Mouse (Mus musculus): Measurements from ENCODE around the gene Bnip1.

Gene Bnip1

DNA sequence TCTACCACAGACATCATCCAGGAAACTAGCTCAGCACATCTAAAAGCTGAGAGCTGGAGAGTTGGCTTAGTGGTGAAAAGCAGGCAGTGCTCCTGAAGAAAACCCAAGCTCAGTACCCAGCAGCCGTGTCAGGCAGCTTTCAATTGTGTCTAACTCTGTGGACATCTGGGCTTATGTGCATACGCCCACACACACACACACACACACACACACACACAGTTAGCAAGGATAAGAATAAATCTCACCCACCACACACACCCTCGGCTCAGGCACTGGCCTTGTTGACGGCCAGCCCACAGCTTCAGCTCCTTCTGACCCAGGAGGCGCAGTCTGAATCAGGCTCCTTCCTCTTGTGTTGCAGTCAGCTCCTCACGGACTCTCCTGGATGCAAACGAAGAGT is 10.7 kb downstream of the Bnip1 start:
- in situ Hi-C loops (cut with MboI; ENCODE audit: low pct_unique_long_range_greater_than_20kb in 1 of 2, low sequenced_read_pairs in 2 of 2, unreplicated experiment in 1 of 2) = no loop called here

DNA sequence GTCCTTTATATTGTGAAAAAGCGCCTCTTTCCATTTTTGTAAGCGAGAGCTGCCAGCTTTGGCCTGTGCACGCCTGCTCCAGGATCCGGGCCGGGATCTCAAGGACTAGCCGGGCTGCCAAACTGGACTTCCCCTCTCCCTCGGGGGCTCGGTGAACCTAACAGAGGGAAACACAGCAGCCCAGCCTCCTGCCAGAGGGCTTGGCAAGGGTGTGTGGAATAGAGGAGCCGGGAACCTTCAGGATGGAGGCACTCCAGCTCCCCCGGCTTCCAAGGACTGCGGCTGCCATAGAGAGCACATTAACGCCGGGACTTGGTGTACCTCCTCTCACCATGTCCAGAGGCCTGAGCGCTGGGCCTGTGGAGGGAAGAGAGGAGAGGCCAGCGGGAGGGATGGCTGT is 11.2 kb downstream of the Bnip1 start:
- in situ Hi-C loops (cut with MboI; ENCODE audit: low pct_unique_long_range_greater_than_20kb in 1 of 2, low sequenced_read_pairs in 2 of 2, unreplicated experiment in 1 of 2) = no loop called here

DNA sequence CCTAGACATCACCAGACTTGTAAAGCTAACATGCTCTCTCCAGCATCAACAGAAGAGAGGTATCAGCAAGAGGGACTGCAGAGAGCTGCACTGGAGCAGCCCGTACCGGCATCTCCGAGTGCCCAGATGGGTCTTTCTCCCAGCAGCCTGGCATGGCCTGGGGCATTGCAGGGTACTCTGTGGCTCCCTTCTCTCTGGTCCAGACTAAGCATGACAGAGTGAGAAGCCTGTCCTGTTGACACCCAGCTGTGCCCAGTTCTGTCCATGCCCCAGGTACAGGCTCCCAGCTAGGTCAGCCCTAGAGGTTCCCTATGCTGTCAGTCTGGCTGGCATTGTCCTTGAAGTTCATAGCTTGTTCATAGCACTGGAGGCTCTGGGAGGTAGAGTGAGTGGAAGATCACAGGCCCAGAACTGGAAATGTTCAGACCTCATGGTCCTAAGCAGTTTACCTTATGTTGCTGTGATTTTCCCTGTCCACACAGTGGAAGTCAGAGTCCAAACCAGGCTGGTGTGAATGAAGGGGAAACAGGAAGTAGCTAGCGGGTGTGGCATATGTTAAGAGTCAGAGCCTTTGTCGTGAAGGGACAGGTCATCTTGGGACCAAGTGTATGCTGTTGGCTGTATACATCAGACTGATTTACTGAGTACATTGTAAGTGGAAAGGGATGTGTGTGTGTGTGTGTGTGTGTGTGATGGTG is 12.4 kb downstream of the Bnip1 start:
- in situ Hi-C loops (cut with MboI; ENCODE audit: low pct_unique_long_range_greater_than_20kb in 1 of 2, low sequenced_read_pairs in 2 of 2, unreplicated experiment in 1 of 2) = no loop called here

DNA sequence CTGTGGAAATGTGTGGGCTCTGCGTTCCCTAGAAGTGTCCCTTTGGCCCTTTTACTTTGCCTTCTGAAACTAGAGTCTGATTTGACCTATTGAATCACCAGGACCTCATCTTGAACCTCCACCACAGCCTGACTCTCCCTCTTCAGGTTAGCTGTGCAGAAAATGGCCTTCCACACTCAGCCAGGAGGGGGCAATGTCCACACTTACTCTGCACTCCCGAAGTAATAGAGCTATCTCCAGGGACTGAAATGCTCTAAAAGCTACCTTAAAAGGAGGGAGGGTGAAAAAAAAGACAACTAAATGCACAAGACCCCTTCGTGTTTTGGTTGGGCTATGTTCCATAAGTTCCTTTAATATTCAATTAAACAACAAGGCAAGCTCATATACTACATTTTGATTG is 13.9 kb downstream of the Bnip1 start:
- in situ Hi-C loops (cut with MboI; ENCODE audit: low pct_unique_long_range_greater_than_20kb in 1 of 2, low sequenced_read_pairs in 2 of 2, unreplicated experiment in 1 of 2) = loop anchor here in 1 of 2 experiments (5.0 kb wide), 1 partner anchor 88 kb away; no protein-coding TSS in a partner anchor

DNA sequence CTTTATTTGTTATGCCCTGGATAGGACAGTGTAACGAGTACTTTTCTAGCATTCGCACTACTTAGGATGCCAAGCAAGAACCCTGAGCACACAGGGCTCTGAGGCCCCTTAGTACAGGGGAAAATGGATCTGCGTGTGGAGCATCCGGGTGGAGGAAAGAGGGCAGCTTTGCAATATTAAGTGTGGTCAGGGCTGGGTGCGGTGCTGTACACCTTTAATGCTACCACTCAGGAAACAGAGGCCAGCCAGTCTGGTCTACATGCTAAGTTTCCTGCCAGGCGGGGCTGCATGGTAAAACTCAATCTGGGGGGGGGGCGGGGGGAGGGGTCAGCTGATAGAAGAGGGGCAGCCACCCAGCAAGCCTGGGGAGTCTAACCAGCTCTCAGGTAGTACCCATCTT is 14.5 kb downstream of the Bnip1 start:
- in situ Hi-C loops (cut with MboI; ENCODE audit: low pct_unique_long_range_greater_than_20kb in 1 of 2, low sequenced_read_pairs in 2 of 2, unreplicated experiment in 1 of 2) = loop anchor here in 1 of 2 experiments (5.0 kb wide), 1 partner anchor 87 kb away; no protein-coding TSS in a partner anchor

DNA sequence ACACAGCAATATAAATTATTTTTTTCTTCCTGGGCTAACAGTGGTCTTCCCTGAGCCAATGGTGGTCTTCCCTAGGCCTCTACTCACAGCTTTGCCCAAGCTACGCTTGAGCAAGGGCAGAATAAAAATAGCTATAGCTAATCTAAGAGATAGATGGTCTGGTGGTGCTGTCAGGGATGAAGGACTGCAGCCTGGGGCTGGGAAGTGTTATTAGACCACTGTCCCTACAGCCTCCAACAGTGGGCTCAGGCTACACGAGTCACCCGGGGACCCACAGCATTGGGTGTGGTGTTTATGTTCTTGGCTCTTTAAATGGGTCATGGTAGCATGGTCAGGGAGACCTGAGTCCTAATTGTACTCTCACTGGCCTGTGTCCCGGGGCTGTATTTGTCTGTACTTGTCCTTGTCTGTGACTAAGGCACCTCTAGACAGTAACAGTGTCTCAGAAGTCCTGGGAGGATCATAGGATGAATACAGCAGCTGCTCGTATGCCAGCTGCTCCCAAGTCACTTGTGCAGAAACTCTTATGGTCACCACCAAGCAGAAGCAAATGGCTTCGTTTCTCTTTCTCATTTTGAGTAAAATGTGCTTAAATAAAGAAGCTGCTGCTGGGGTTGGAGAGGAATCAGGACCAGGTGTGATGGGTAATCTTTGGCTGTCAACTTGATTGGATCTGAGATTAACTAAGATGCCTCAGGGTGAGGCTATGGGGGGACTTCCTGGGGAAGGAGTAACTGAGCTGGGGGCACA is 16.7 kb downstream of the Bnip1 start:
- in situ Hi-C loops (cut with MboI; ENCODE audit: low pct_unique_long_range_greater_than_20kb in 1 of 2, low sequenced_read_pairs in 2 of 2, unreplicated experiment in 1 of 2) = loop anchor here in 1 of 2 experiments (5.0 kb wide), 1 partner anchor 85 kb away; no protein-coding TSS in a partner anchor

DNA sequence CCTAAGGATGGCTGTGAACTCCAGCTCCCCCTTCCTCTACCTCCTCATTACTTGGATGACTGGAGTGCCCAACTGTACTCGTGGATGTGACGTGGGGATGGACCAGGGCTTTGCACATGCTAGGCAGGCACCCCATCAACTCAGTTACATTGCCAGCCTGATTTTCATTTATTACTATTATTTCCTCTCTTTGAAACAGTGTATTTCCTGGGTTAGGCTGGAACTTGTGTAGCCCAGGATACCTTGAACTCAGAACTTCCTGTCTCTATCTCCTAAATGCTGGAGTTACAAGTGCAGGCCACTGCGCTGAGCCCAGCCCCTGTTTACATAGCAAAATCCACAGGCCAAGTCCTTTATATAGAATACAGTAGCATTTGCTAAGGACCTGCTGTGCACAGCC is 22.0 kb downstream of the Bnip1 start:
- in situ Hi-C loops (cut with MboI; ENCODE audit: low pct_unique_long_range_greater_than_20kb in 1 of 2, low sequenced_read_pairs in 2 of 2, unreplicated experiment in 1 of 2) = no loop called here

DNA sequence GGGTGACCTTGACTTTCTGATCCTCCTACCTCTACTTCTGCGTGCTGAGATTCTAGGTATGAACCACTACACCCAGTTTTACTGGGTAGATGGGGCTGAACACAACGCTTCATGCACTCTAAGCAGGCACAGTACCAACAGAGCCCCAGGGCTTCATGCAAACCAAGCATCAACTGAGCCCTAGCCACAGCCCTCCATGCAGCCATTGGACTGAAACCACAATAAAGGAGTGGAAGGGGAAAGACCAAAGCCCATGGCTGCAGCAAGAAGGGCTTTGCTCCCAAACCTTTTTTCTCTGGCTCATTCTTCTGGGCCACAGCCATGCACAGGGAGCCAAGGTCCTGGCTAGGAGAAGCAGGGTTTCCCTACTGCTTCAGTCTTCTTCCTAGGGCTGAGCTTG is 31.7 kb downstream of the Bnip1 start:
- in situ Hi-C loops (cut with MboI; ENCODE audit: low pct_unique_long_range_greater_than_20kb in 1 of 2, low sequenced_read_pairs in 2 of 2, unreplicated experiment in 1 of 2) = loop anchor here in 1 of 2 experiments (10.0 kb wide), 1 partner anchor 62 kb away; no protein-coding TSS in a partner anchor

DNA sequence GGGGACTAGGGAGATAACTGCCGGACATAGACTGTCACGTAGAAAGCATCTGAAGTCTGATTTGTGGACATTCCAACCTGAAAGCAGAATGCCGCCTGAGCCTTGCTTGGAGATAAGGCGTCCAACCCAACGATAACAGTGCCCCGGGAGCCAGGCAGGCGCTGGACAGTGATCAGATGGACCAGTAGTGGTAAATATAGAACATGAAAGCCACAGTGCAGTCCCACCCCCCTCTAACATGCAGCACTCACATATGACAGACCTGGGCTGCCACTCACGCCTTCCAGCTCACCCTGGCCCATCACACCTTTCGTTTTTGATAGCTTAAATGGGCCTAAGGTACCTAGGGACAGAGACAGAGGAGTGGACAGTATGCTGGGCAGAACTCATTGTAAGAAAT is 32.6 kb downstream of the Bnip1 start:
- in situ Hi-C loops (cut with MboI; ENCODE audit: low pct_unique_long_range_greater_than_20kb in 1 of 2, low sequenced_read_pairs in 2 of 2, unreplicated experiment in 1 of 2) = loop anchor here in 1 of 2 experiments (10.0 kb wide), 1 partner anchor 61 kb away; no protein-coding TSS in a partner anchor

DNA sequence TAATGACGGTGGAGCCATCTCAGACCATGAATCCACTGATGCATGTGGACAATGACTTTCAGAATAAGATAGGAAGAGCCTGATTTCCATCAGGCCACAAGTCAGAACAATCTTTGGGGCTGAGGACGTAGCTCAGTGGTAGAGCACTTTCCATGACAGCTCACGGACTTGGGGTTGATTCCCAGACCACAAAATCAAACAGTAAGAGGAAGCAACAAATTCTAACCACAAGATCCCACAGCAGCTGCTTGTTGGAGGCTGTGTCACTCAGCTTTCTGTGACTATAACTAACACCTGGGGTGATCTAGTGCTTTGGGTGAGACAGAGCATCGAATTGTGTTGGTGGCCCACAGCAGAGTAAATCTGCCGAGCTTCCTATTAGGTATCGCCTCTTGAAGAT is 35.9 kb downstream of the Bnip1 start:
- in situ Hi-C loops (cut with MboI; ENCODE audit: low pct_unique_long_range_greater_than_20kb in 1 of 2, low sequenced_read_pairs in 2 of 2, unreplicated experiment in 1 of 2) = loop anchor here in 1 of 2 experiments (10.0 kb wide), 1 partner anchor 58 kb away; no protein-coding TSS in a partner anchor

DNA sequence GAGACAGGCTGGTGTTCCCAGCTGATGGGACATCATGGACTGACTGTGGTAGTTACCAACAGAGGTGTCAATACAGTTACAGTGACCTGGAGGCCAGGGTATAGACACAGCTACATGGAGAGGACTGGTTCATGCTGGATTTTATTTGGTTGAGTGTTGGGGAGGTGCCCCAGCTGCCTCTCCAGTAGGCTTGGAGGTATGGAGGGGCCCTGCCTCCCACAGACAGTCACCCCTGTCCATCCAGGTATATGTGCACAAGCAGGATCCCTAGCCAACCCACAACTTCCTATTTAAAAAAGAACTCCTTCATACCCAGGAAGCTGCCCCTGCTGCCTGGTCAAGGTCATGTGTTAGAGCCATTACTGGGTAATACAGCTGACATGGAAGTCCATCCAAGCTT is 36.9 kb downstream of the Bnip1 start:
- in situ Hi-C loops (cut with MboI; ENCODE audit: low pct_unique_long_range_greater_than_20kb in 1 of 2, low sequenced_read_pairs in 2 of 2, unreplicated experiment in 1 of 2) = loop anchor here in 1 of 2 experiments (10.0 kb wide), 1 partner anchor 57 kb away; no protein-coding TSS in a partner anchor

DNA sequence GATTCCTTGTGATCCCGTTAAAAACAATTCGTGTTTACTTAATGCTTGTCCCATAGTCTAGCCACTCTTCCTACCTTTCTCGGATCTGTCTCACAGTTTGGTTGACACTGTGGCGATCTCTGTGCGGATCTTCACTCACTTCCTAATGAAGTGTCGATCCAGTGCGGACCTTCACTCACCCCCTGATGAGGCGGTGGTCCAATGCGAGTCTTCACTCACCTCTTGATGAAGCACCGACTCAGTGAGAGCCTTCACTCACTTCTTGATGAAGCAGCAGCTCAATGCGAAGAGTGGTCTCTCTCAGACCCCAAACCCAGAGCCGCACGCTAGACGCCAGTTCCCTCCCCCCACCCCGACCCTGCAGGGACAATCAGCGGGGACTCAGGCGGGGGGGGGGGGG is 45.3 kb downstream of the Bnip1 start:
- in situ Hi-C loops (cut with MboI; ENCODE audit: low pct_unique_long_range_greater_than_20kb in 1 of 2, low sequenced_read_pairs in 2 of 2, unreplicated experiment in 1 of 2) = loop anchor here (25.0 kb wide), 1 partner anchor 686 kb away; the partner anchor contains the start of gene Grm4 (in 2 of the 2)

DNA sequence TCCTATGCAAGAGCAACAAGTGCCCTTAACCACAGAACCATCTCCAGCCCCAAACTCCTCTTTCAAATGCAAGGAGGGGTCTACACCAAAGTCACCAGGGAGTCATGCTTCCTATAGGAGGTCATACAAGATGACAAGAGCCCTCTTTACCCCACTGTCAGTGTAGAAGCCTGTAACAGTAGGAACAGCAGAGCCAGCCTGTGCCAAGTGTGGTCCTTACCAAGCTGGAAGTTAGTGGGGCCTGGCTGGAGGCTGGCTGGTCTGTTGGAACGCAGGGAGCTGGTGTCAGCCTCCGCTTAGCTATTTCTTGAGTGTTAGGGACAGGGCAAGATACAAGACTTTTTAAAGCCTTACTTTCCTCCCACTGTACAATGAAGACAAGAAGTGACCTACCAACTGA is 52.9 kb downstream of the Bnip1 start:
- in situ Hi-C loops (cut with MboI; ENCODE audit: low pct_unique_long_range_greater_than_20kb in 1 of 2, low sequenced_read_pairs in 2 of 2, unreplicated experiment in 1 of 2) = loop anchor here (25.0 kb wide), 1 partner anchor 678 kb away; the partner anchor contains the start of gene Grm4 (in 2 of the 2)

DNA sequence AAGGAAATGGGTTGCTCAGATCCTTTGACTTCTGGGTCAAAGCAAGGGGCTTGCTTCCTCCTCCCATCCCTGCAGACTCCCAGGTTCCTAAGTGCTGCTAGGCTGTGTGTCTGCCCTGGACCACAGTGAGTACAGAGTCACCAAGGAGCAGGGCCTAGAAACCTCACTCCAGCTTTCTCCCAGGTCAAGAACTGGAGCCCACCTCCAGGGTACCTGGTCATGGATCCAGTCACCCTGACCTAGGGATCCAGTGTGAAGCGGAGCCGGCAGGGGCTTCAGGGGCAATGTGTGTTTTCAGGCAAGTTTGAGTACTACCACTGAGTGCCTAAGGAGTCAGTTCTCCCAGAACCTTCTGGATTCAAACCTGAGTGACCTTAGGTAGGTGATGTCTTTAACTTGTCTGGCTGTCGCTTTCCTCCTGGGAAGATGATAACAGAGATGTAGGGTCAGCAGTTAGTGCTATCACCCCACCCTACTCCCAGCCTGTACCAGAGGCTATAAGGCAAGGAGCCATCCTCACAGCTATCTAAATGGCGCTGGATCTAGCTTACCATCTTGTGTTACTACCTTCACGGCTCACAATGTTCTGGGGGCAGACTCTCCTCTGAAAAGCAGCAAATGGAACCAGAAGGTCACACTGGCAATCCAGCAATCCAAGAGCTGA is 53.6 kb downstream of the Bnip1 start:
- in situ Hi-C loops (cut with MboI; ENCODE audit: low pct_unique_long_range_greater_than_20kb in 1 of 2, low sequenced_read_pairs in 2 of 2, unreplicated experiment in 1 of 2) = loop anchor here (25.0 kb wide), 1 partner anchor 678 kb away; the partner anchor contains the start of gene Grm4 (in 2 of the 2)

DNA sequence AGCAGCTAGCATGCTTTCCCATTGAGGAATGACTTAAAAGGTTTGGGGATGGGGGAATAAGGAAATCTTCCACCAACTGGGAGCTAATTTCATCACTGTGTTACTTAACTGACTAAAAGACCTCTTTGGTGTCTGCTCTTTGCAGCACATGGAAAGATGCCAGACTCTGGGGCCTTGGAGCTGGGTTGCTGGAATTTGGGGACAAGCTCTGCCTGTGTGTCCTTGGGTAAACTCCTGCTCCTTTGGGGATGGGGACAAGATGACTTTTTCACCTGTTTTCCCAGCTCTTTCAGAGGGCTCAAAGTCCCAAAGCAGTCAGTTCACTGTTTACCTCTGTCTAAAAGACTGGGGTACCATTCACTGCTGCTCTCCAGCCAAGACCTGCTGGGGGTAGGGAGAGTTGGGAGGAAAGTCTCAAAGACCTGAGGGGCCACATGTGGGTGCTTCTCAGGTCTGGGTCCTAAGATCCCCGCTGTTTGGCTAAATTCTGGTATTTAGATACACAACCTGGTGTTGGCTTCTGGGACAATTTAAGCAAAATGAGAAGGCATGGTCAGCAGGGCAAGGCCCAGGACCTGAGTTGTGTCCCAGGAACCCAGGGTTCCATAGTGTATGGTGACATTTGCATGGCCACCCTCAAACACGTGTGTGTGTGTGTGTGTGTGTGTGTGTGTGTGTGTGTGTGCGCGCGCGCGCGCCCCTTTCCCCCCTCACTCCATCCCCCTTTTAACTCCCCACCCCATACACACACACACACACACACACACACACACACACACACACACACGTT is 54.3 kb downstream of the Bnip1 start:
- in situ Hi-C loops (cut with MboI; ENCODE audit: low pct_unique_long_range_greater_than_20kb in 1 of 2, low sequenced_read_pairs in 2 of 2, unreplicated experiment in 1 of 2) = loop anchor here (25.0 kb wide), 1 partner anchor 677 kb away; the partner anchor contains the start of gene Grm4 (in 2 of the 2)

DNA sequence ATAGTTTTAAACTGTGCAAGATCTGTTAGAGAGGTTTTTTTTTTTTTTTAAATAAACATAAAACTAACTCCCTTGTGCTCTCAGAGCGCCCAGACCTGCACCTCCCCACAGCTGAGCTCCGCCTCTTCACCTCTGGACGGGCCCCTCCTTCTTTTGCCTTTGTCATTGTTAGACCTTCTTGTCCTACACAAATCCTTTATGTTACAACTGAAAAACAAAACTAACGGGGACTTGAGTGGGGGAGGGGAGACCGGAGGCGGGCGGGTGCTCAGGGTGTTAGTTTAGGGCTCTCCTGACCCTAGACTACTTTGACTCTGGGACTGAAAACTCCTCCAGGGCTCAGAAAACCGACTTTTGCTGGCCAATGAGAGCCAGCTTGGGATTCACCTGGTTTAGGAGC is 55.1 kb downstream of the Bnip1 start:
- in situ Hi-C loops (cut with MboI; ENCODE audit: low pct_unique_long_range_greater_than_20kb in 1 of 2, low sequenced_read_pairs in 2 of 2, unreplicated experiment in 1 of 2) = loop anchor here (25.0 kb wide), 1 partner anchor 676 kb away; the partner anchor contains the start of gene Grm4 (in 2 of the 2)

DNA sequence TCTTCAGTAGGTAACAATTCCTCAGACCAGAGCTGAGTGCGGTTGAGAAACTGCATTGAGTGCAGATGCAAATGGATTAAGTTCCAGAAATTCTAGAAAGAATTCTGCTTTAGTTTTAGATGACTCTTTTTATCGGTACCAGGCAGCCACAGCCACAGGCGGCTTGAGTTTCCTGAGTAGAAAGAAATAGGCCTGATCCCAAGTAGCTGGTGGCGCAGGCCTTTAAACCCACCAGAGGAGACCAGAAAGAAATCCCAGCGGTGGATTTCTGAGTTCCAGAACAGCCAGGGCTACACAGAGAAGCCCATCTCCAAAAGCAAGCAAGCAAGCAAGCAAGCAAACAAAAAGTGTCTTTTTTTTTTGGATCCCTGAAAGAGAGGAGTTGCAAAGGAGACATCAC is 55.5 kb downstream of the Bnip1 start:
- in situ Hi-C loops (cut with MboI; ENCODE audit: low pct_unique_long_range_greater_than_20kb in 1 of 2, low sequenced_read_pairs in 2 of 2, unreplicated experiment in 1 of 2) = loop anchor here (25.0 kb wide), 1 partner anchor 676 kb away; the partner anchor contains the start of gene Grm4 (in 2 of the 2)

Data from mouse embryonic stem cell (cell line).